Mouse (Mus musculus) gastrocnemius, postnatal 36 days (tissue): ENCODE measurements around the gene Tmem179. TPM values are rescaled to one million over a fixed set of nuclear protein-coding genes. Genes with fewer than 3 reads are reported as not detected.

Experiments
- DNase-seq, 2 experiments: peaks; one replicate each; pipeline ENCODE4 v3.0.0; 2022
- intact Hi-C: fragments of 180-260 bp; cut with DNase I; formaldehyde crosslinking; loops from one replicate; pipeline ENCODE4 v1.15.1; 2025
- total RNA-seq, 2 experiments: library from RNA; stranded (reverse); gene quantifications; 2 replicates each; pipeline ENCODE4 v1.2.3; 2021

Gene Tmem179
- total RNA-seq, 2 experiments from 2014 or later, result not detected

- no peak for DNase-seq
- intact Hi-C loops, result no loop called here
Observed at GRCm38 (mm10) chr12:112469393-112469792, 47.2 kb downstream of the Tmem179 start.

GRCm38 (mm10) chr12:112467387-112467786, 49.2 kb downstream of the Tmem179 start:
- intact Hi-C loops, result no loop called here
- no peak for DNase-seq

GRCm38 (mm10) chr12:112465928-112466327, 50.6 kb downstream of the Tmem179 start:
- intact Hi-C loops, result no loop called here
- DNase-seq, result no peak

GRCm38 (mm10) chr12:112464516-112464915, 52.0 kb downstream of the Tmem179 start:
- no peak for DNase-seq
- intact Hi-C loops, result no loop called here

- DNase-seq, result no peak
- intact Hi-C loops, result no loop called here
Observed at GRCm38 (mm10) chr12:112463750-112464444, 52.6 kb downstream of the Tmem179 start.

- intact Hi-C loops, result no loop called here
- DNase-seq, result no peak
Observed at GRCm38 (mm10) chr12:112463209-112463608, 53.3 kb downstream of the Tmem179 start.

- intact Hi-C loops, result no loop called here
- DNase-seq, result no peak
Observed at GRCm38 (mm10) chr12:112462423-112462822, 54.1 kb downstream of the Tmem179 start.

- intact Hi-C loops, result no loop called here
- DNase-seq, result no peak
Observed at GRCm38 (mm10) chr12:112457839-112458238, 58.7 kb downstream of the Tmem179 start.

- no peak for DNase-seq
- intact Hi-C loops, result no loop called here
Observed at GRCm38 (mm10) chr12:112456144-112456713, 60.3 kb downstream of the Tmem179 start.

- no peak for DNase-seq
- intact Hi-C loops, result loop anchor here (5.0 kb wide), 1 partner anchor 305 kb away; the partner anchor contains the start of gene Kif26a
Observed at GRCm38 (mm10) chr12:112451826-112452225, 64.7 kb downstream of the Tmem179 start.

GRCm38 (mm10) chr12:112451381-112451780, 65.2 kb downstream of the Tmem179 start:
- intact Hi-C loops, result loop anchor here (5.0 kb wide), 1 partner anchor 304 kb away; the partner anchor contains the start of gene Kif26a

GRCm38 (mm10) chr12:112450883-112451282, 65.7 kb downstream of the Tmem179 start:
- DNase-seq, result peak in 1 of 2 experiments; percentile 29

More at GRCm38 (mm10) chr12:112451381-112451780, 65.2 kb downstream of the Tmem179 start:
- no peak for DNase-seq

More at GRCm38 (mm10) chr12:112450883-112451282, 65.7 kb downstream of the Tmem179 start:
- intact Hi-C loops, result loop anchor here (5.0 kb wide), 1 partner anchor 304 kb away; the partner anchor contains the start of gene Kif26a

Other genes starting within 250 kb of the Tmem179 start
- 1 to 10 TPM; 1.1 to 1.3 TPM for gene A530016L24Rik, start 27.3 kb downstream of the Tmem179 start, total RNA-seq
- gene Inf2, start 72.0 kb upstream of the Tmem179 start, total RNA-seq, result 10 to 100 TPM in 1 of 2 experiments, 1 to 10 TPM in 1; 9.2 to 11.1 TPM
- gene Adssl1, start 103.3 kb upstream of the Tmem179 start, total RNA-seq, result 100 to 1,000 TPM; 904 to 982 TPM
- gene Siva1, start 127.9 kb upstream of the Tmem179 start, total RNA-seq, result 10 to 100 TPM; 12.6 to 17.0 TPM
- gene Akt1, start 158.1 kb upstream of the Tmem179 start, total RNA-seq, result 10 to 100 TPM; 49.9 to 55.7 TPM
- gene Zbtb42, start 162.1 kb upstream of the Tmem179 start, total RNA-seq, result 1 to 10 TPM in 1 of 2 experiments, under 1 TPM in 1; 0.79 to 1.1 TPM
- gene Cep170b, start 203.7 kb upstream of the Tmem179 start, total RNA-seq, result 10 to 100 TPM; 11.2 to 12.3 TPM
- 1 to 10 TPM; 2.3 to 3.0 TPM for gene Pld4, start 243.9 kb upstream of the Tmem179 start, total RNA-seq